ENCODE assay signal across 8 mouse cellular contexts in genomic region chr4:114346068-114346747, GRCm38 (mm10).
A peak's percentile ranks its signal among the peaks of the same experiment; 100 is the strongest.
DNase-seq lines count a peak whose midpoint lies in the region; ATAC-seq lines count a peak whose summit lies in the region.

No protein-coding gene starts in this region.

- no peaks in the 10 kb centered on the region for H3K36me3 ChIP-seq in heart, embryonic 12.5 days

- H3K4me2 ChIP-seq in heart, embryonic 12.5 days = no peak overlapping the region

- no peak overlapping the region for H3K9ac ChIP-seq in heart, embryonic 12.5 days

- DNase-seq in heart, adult 18-20 months = peak; percentile 42 to 72
- DNase-seq in 416B (ENCODE audit: low read depth) = peak; percentile 49
- peak; percentile 55 for DNase-seq in adrenal gland, adult 2 months
- DNase-seq in forelimb bud, embryonic 11.5 days (ENCODE audit: low read depth, low spot score) = peak; percentile 30
- peak; percentile 69 to 79 for DNase-seq in kidney, postnatal 25 days
- peak; percentile 2 for DNase-seq in retina, adult 2 months (ENCODE audit: low read depth, low spot score)
- no peak for DNase-seq in Muller cell, postnatal 12 days (ENCODE audit: inconsistent ontology term)

- WGBS in heart, embryonic 12.5 days = 0% methylated on average over 2 of the region's 2 CpGs

- H3K27ac ChIP-seq in heart, embryonic 12.5 days (ENCODE audit: poor library complexity, severe bottlenecking) = no peak overlapping the region

- no peaks in the 10 kb centered on the region for H3K9me3 ChIP-seq in heart, embryonic 12.5 days (replicated peaks)

- peaks cover 41% of the 10 kb centered on the region for H3K27me3 ChIP-seq in heart, embryonic 12.5 days (replicated peaks)

- no peak for ATAC-seq in heart, embryonic 12.5 days (ENCODE audit: insufficient number of reproducible peaks, low FRiP score)

- H3K4me1 ChIP-seq in heart, embryonic 12.5 days (replicated peaks) = no peaks in the 10 kb centered on the region

- H3K4me3 ChIP-seq in heart, embryonic 12.5 days = no peak overlapping the region
